Mouse (Mus musculus) c-Kit-positive CD71-positive TER-119-negative erythroid progenitor cells, embryonic 14.5 days (primary cell): ENCODE measurements at regions not wholly inside any gene's neighbourhood (a gene's known extent, or its start where the extent isn't known, plus 50 kb on each side); places are given as distances from the start of the nearest gene placed in this dataset.

ENCODE experiments used
- DNase-seq: peaks from one replicate; pipeline ENCODE4 v3.0.0-alpha.2; 2013; ENCODE audit warnings: low read depth

DNA sequence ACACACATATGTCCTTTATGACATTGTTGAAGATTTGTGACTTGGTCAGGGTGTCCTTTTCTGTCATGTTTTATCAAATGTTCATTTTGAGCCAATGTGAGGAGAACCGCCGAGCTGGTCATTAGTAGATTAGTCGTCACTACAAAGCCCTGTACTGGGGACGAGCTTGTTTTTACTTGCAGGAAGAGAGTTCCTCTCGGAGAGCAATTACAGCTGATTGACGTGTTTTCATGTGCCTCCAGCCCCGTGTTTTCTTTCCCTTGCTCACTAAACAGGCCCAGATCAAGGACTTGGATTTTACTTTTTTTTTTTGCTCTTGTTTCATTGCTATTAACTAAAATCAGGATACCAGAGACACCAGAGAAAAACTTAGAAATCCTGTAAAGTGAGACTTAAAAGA, 307.1 kb upstream of the Pkn2 start:
- DNase-seq = no peak

DNA sequence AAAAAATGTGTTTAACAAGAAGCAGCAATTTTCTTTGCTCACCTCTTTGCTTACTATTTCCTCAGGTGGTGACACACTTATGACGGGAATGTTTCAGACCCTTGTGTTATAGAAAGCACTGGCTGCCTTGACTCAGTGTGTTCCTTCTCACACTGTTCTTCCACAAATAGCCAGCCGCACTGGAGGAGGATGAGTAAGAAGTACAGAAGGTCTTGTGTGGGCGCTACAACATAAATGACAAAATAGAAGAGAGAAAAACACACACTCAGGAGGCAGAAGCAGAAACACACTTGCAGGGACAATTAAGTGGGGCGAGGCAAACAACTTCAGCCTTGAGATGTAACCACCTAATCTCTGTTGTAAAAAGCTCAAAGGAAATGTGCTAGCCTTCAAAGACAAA, 292.2 kb upstream of the Pkn2 start:
- no peak for DNase-seq

DNA sequence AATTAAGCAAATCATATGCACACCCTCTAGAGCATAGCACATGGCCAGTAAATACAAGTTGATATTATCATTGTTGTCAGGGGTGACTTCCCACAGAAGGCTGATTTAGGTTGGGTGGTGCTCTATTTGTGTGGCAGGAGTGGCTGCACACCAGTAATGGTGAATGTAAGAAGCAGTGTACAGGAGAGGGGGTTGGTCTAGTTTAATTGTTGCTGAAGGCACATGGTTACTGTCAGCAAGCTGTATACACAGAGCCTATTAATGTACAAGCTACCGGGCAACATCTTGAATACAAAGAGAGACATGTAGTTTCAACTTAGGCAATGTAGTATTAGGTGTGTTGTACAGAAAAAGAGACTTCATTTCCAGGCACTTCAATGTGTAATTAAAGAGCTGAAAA, 280.6 kb upstream of the Pkn2 start:
- no peak for DNase-seq

GRCm38 (mm10) chr3:143161993-143162392, 280.2 kb upstream of the Pkn2 start:
- no peak for DNase-seq

DNA sequence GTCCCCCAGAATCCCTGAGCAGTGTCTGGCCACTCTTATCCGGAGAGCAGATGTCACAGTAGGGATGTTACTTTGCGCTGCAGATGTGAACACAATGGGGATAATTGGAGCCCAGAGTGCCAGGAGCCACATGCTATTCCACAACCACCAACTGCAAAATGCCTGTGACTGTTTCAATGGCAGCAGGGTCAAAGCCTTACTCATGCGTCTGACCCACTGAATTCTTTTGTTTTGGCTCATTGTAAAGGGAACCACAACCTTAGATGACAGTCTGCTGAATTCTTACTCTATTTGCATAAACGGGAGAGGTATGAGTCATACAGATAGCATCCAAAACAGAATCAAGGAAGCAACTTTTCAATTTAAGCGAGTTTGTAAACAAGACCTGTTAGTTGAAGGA, 276.8 kb upstream of the Pkn2 start:
- no peak for DNase-seq

DNA sequence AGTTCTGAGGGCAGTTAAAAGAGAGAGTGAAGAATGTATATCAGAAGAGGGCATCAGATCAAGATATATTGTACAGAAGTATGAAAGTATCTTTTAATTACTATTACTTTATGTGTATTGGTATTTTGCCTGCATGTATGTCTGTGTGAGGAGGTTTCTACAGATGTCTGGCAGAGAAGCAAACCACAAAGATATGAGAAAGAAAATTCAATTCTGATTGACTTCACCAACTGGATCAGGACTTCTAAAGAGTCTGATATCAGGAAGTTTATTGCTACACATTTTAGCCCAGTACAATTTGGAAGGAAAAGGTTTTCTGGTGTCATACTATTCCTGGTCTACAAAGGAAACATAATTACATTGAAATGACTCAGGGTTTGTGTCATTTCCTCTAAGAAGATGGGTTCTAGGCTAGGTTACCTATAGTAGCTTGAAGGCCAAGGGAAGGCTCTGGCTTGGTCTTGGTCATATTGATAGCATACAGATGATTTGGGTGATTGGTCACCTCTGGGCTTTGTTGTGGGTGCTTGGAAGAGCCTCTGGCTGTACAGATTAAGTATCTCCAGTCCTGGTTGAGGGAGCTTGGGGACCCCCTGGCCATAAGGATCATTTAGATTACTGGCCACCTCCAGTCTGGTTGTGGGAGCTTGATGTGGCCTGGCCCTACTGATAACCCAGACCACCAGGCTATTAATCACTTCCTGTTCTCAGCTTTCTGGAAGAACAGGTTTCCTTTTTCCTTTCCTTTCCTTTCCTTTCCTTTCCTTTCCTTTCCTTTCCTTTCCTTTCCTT, 275.1 kb upstream of the Pkn2 start:
- no peak for DNase-seq

DNA sequence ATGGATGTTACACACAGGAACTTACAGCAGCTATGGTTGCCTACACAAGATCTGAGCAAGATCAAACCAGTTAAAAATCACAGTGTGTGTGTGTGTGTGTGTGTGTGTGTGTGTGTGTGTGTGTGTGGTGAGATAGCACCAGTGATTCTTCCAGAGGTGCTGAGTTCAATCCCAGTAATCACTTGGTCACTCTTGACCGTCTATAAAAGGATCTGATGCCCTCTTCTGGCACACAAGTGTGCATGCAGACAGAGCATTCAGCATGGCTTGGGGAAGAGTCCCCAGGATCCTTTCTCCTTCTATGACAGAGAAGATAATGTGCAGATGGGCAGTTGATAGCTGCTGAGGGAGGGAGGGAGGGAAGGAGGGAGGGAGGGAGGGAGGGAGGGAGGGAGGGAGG, 274.4 kb upstream of the Pkn2 start:
- DNase-seq = no peak

GRCm38 (mm10) chr3:143155556-143155955, 273.8 kb upstream of the Pkn2 start:
- DNase-seq = no peak

DNA sequence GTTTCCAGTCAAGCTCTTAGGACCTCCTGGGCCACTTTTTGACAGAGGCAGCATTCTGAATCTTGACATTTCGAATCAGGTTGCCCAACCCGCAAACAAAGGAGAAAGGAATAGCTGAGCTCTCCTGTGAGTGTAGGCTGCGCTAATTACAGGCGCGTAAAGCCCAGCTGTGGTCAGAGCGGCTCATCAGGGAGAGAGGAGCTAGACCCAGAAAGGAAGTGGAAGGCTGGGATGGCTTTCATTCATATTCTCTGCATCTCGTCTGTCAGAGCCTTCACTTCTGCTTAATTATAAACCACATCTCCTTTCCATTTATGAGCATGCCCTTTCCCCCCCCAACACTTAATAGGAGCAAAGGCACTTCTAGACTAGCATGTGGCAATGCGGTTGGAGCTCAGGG, 265.7 kb upstream of the Pkn2 start:
- no peak for DNase-seq

DNA sequence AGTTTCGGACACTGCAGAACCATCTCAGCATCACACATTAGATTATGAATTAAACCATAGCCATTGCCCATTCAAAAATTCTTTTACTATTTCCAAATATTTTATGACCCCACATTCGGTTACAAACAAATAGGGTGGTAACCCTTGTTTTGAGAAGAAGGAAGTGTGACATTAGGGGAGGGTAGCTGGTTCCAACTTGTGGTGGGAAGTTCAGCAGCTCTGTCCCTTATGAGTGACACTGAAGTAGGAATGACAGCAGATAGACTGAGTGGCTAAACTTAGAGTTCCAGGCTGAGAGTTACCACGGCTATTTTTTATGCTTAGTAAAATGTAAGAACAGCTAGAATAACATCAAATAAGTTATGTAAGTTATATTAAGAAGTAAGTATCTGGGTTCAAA, 257.1 kb upstream of the Pkn2 start:
- DNase-seq = no peak

DNA sequence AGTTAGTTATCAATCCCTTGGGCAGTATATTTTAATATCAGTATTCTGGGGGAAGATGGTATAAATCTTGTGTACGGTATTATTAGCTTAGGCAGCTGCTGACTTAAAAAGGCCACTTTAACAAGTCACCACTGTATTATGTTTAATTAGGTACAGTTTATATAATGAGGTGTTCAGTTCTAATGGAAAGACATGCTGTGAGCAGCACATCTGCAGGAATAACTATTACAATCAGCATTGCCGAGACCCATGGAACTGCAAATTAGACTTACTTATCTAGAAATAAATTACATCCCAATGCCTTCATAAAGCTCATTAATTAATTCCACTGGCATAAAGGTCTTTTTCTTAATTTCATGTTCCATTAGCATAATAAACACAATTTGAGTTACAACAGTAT, 252.7 kb upstream of the Pkn2 start:
- DNase-seq = no peak

DNA sequence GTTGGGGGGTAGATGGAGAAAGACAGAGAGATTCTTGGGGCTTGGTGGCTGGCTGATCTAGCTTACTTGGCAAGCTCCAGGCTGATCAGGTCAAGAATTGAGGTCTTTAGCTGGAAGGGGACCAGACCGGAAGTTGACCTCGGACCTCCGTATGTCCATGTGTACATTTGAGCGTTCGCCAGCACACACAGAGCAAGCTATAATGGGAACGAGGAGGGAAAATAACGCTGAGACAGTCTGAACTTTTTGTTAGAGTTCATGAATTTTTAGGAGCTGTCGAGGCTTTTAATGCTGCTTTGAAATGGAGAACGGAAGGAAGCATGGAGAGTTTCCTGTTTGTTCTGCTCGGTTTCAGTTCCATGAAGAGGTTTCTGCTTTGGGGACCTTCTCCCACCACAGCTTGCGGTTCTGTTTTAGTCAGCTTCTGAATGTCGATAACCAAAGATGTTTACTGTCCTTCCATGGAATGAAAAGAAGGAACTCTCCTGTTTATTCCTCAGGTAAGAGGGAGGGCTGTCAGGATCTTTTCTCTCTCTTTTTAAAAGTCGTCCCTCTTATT, 226.0 kb upstream of the Pkn2 start:
- DNase-seq = no peak

DNA sequence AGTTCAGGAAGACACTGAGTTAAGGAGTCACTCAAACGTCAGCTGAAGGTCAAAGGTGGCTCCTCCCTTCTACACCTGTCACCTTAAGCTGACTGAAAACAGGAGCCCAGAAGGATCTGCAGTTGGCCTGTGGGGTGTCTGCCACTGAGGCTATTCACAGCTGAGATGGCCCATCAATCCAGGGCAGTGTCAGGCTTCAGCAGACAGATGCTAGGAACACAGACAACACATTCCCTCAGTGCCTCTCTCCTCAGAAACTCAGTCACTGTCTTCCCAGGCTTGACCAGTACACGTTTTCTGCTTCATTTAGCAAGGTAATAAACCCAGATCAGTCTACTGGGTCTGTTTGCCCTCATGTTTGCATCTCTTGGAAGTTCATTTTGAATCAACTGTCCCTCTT, 222.9 kb upstream of the Pkn2 start:
- DNase-seq = no peak

- DNase-seq = no peak
Measured at GRCm38 (mm10) chr3:143103333-143103732, 221.5 kb upstream of the Pkn2 start.

- DNase-seq = no peak
Measured at GRCm38 (mm10) chr3:143100810-143101645, 219.2 kb upstream of the Pkn2 start.

DNA sequence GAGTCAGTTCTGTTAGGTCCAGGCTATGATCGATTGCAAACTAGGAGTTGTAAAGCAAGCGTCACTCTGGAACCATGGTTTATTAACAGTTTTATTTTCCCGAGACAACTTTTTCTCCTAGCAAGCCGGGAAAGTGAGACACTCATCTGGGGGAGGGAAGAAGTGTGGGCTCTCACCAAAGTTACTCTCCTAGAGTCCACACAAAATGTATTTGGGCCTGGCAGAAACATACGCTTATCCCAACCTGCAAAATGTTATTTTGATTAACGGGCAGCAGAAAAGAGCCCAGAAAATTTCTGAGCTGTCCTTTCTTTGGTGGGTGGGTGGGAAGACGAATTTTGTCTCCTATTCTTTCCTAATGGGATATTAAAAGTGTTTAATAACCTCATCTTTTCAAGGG, 218.4 kb upstream of the Pkn2 start:
- no peak for DNase-seq

DNA sequence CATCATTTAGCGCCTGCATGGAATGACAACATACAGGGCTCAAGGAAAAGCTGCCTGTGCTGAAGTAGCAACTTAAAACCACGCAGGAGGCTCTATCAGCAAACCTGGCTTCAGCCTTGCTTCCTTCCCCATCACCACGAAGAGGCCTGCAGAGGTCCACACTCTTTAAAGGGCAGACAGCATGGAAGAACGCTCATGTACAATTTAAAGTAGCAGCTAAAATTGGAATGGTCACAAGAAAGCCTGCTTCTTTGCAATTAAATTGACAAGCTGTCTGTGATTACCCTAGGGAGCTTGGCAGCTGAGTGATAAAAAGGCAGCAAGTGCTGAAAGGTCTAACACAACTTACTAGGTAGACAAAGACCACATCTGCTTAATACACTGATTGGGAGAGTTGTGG, 210.4 kb upstream of the Pkn2 start:
- DNase-seq = no peak

- no peak for DNase-seq
Measured at GRCm38 (mm10) chr3:143090886-143091285, 209.1 kb upstream of the Pkn2 start.

GRCm38 (mm10) chr3:143090316-143090715, 208.5 kb upstream of the Pkn2 start:
- DNase-seq = no peak

DNA sequence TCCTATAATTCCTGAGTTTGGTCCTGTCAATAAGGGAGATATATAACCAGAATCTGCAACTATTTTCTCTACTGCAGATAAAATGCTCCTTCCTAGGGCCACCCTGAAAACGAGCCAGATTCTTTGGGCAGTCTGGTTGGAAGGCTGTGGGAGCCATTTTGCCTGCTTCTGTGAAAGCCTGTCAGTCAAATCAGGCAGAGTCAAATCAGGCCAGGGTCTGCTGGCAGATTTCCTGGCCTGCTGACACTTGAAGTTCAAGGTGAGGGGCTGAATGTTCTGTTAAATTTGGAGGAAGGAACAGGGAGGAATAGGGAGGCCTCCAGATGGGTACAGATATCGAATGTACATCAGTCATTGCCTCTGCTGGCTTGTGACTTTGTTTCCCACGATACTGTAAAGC, 206.0 kb upstream of the Pkn2 start:
- no peak for DNase-seq

- DNase-seq = no peak
Measured at GRCm38 (mm10) chr3:143078310-143078709, 196.5 kb upstream of the Pkn2 start.

- no peak for DNase-seq
Measured at GRCm38 (mm10) chr3:143071839-143072373, 190.1 kb upstream of the Pkn2 start.

DNA sequence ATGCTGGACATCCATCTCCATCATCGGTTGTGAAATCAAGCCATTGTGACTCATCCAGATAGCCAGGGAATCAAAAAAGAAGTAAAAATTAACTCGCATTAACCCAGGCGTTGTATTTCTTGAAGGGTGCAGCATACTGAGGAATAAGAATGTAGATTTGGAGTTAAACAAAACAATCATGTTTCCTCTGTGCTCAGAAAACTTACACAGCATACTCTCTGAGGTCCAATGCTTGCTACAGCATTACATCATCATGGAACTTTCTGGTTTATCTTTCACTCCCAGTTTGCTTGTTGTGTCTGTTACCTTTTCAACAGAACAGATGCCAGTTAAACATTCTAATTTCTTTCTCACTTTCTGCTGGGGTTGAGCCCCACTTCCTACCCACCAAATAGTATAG, 173.1 kb upstream of the Pkn2 start:
- DNase-seq = no peak
